Mouse (Mus musculus) mature B cell (primary cell): ENCODE data around the gene Tigd2.

Experiments used
- in situ Hi-C: fragments of 300-500 bp; cut with MboI; formaldehyde crosslinking; loops from 2 replicates; pipeline ENCODE4 v1.14.3; 2019

Tigd2 gene

DNA sequence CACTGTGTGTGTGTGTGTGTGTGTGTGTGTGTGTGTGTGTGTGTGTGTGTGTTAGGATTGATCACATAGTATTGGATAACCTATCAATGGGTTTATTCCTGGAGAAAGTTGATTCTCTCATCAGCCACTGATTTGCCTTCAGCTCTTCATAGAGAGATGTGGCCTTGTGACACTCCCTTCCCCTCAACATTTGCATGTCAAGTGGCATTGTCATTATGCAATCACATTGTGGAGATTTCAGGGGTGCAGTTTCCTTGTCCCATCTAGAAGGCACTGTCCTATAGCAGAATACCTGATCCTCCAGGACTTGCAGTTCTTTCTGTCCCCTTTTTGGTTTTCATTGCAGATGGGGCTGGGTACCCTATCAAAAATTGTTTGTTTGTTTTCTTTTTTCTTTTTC is 41.9 kb downstream of the Tigd2 start:
- in situ Hi-C loops: no loop called here

DNA sequence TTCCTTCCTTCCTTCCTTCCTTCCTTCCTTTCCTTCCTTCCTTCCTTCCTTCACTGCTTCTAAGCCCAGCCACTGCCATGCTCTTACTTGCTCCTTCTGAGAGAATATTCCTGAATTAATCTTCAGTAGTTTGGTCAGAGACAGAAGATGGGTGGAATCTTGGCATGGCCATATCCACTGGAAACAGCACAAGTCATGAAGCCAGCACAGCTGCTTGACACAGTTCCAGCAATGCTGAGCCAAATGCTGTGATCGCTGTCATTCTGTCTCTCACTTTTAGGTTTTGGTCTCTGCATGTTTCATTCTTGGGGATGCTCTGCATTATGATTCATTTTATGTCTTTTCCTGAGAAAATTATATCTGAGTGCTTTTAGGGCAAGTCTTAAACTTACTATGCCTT is 47.2 kb downstream of the Tigd2 start:
- in situ Hi-C loops: no loop called here
